Mouse (Mus musculus) heart, embryonic 14.5 days (tissue): ENCODE results near the gene Gm5728. TPM values are rescaled to one million over a fixed set of nuclear protein-coding genes. Genes with fewer than 3 reads are reported as not detected.
"Not testable (repeated sequence)": the region's sequence is repeated elsewhere in the genome, so short reads cannot be mapped to it uniquely, and the experiment has no call there.

Source experiments
- ATAC-seq: fragments of 200-750 bp; cut with Nextera tagmentation; 2 replicates; pipeline ENCODE4 v1.8.0; 2017; ENCODE audit warnings: low read depth, moderate TSS enrichment; ENCODE audit not compliant: insufficient number of reproducible peaks, insufficient read depth, low FRiP score
- H3K27ac ChIP-seq, 2 experiments: fragments of 200-500 bp in 1 of 2; fragments of 300-500 bp in 1 of 2; sonication (generic) in 1 of 2; replicated peaks in 1 of 2; 2 replicates each; pipeline ENCODE4 v1.5.1; 2012 to 2014; ENCODE audit warnings: low read depth in 2 of 2, low read length in 2 of 2, control low read depth in 1 of 2, mild to moderate bottlenecking in 1 of 2, mixed read lengths in 1 of 2; ENCODE audit not compliant: control insufficient read depth in 1 of 2, insufficient read depth in 1 of 2
- H3K27me3 ChIP-seq: fragments of 300-500 bp; sonication (generic); 2 replicates; pipeline ENCODE4 v1.6.1; 2014; ENCODE audit warnings: mild to moderate bottlenecking, low read length, control low read depth; ENCODE audit not compliant: control insufficient read depth, insufficient read depth
- H3K36me3 ChIP-seq: fragments of 300-500 bp; sonication (generic); 2 replicates; pipeline ENCODE4 v1.6.1; 2014; ENCODE audit warnings: mild to moderate bottlenecking, control low read depth, low read length, mixed read lengths; ENCODE audit not compliant: control insufficient read depth, insufficient read depth
- H3K4me1 ChIP-seq, 2 experiments: fragments of 200-500 bp in 1 of 2; fragments of 300-500 bp in 1 of 2; sonication (generic) in 1 of 2; 2 replicates each; pipeline ENCODE4 v1.6.1; 2012 to 2014; ENCODE audit warnings: low read length in 2 of 2, control low read depth in 1 of 2, mixed read lengths in 1 of 2; ENCODE audit not compliant: control insufficient read depth in 2 of 2, insufficient read depth in 2 of 2
- H3K4me2 ChIP-seq: fragments of 300-500 bp; sonication (generic); 2 replicates; pipeline ENCODE4 v1.6.1; 2014; ENCODE audit warnings: mild to moderate bottlenecking, low read length
- H3K4me3 ChIP-seq, 2 experiments: fragments of 200-500 bp in 1 of 2; fragments of 300-500 bp in 1 of 2; sonication (generic) in 1 of 2; 2 replicates each; pipeline ENCODE4 v1.5.1; 2012 to 2014; ENCODE audit warnings: low read length in 2 of 2, mild to moderate bottlenecking in 2 of 2, control low read depth in 1 of 2, low read depth in 1 of 2, moderate library complexity in 1 of 2; ENCODE audit not compliant: control insufficient read depth in 1 of 2, insufficient read depth in 1 of 2
- H3K9ac ChIP-seq: fragments of 300-500 bp; sonication (generic); 2 replicates; pipeline ENCODE4 v1.6.1; 2014; ENCODE audit warnings: mild to moderate bottlenecking, low read length
- H3K9me3 ChIP-seq: fragments of 300-500 bp; sonication (generic); 2 replicates; pipeline ENCODE4 v1.6.1; 2016; ENCODE audit warnings: low read length, control low read depth; ENCODE audit not compliant: control insufficient read depth
- WGBS: fragments of 180-500 bp; shearing (Covaris S2); extraction: QIAGEN DNeasy Blood & Tissue Kit; methylation state at CpG from one replicate; pipeline ENCODE4 v1.1.7; 2014; 5-methylcytosine and 5-hydroxymethylcytosine counted together
- polyA plus RNA-seq: library from polyadenylated mRNA; unstranded; fragments of >200 nt; fragmentation: Nextera tagmentation; extraction: Ambion mirVana; gene quantifications from 2 replicates; pipeline ENCODE4 v1.2.1, GENCODE M21; 2014

Gene Gm5728
- polyA plus RNA-seq = not detected in 2 replicates

DNA sequence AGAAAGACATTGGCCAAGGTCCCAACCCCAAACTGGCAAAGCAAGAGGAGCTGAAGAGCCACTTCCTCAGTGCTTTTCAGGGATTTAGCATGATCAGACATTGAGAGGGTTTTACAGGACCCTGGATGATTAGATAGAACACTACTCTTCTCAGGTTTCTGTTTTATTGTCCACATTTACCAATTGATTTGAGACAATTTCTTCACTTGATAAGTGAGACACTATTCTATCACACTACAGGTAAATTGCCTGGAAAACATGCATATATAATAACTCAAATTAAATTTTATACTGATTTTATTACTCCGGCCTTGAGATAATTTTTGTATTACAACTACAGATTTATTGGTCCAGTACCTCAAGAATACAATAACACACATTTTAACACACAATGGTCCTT is at the start of gene Gm5728:
Gene Gm5728 (minus strand): TSS at position 101 of the 400 bp plus-strand sequence.
- not testable (repeated sequence) for H3K36me3 ChIP-seq, H3K27ac ChIP-seq, H3K4me1 ChIP-seq, H3K4me2 ChIP-seq, H3K9ac ChIP-seq, ATAC-seq, H3K27me3 ChIP-seq, H3K4me3 ChIP-seq, H3K9me3 ChIP-seq
- WGBS = no CpG with 5 or more reads among the region's 1 CpGs

GRCm38 (mm10) chr7:20417642-20418041 is 42.4 kb upstream of the Gm5728 start, which contains the start of gene Vmn1r100:
Gene Vmn1r100 (plus strand): TSS chr7:20417942.
- ATAC-seq, H3K9ac ChIP-seq, H3K4me3 ChIP-seq, H3K36me3 ChIP-seq, H3K4me1 ChIP-seq, H3K9me3 ChIP-seq, H3K27me3 ChIP-seq, H3K4me2 ChIP-seq, H3K27ac ChIP-seq: not testable (repeated sequence)
- no CpG with 5 or more reads among the region's 3 CpGs for WGBS

DNA sequence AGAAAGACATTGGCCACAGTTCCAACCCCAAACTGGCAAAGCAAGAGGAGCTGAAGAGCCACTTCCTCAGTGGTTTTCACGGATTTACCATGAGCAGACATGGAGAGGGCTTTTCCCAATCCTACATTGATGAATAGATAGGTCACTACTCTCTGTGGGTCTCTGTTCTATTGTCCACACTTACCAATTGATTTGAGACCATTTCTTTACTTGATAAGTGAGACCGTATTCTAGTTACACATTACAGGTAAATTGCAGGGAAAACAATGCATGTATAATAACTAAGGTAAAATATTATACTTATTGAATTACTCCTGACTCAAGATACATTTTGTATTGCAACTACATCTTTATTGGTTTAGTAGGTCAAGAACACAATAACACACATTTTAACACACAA is 41.2 kb downstream of the Gm5728 start, which contains the start of gene Gm4133:
Gene Gm4133 (minus strand): TSS at position 101 of the 400 bp plus-strand sequence.
- not testable (repeated sequence) for H3K27me3 ChIP-seq, ATAC-seq, H3K9me3 ChIP-seq, H3K4me3 ChIP-seq, H3K4me1 ChIP-seq, H3K9ac ChIP-seq, H3K4me2 ChIP-seq, H3K27ac ChIP-seq, H3K36me3 ChIP-seq
- no CpG with 5 or more reads among the region's 2 CpGs for WGBS

Other genes starting within 250 kb of the Gm5728 start
- not detected in 2 replicates for gene Vmn1r93, start 236.3 kb downstream of the Gm5728 start, polyA plus RNA-seq
- gene Vmn1r94, start 207.0 kb downstream of the Gm5728 start, polyA plus RNA-seq = not detected in 2 replicates
- not detected in 2 replicates for gene Vmn1r95, start 181.7 kb downstream of the Gm5728 start, polyA plus RNA-seq
- not detected in 2 replicates for gene Gm6164, start 169.8 kb downstream of the Gm5728 start, polyA plus RNA-seq
- gene Gm4498, start 141.6 kb downstream of the Gm5728 start, polyA plus RNA-seq = not detected in 2 replicates
- gene Gm5890, start 112.6 kb downstream of the Gm5728 start, polyA plus RNA-seq = not detected in 2 replicates
- not detected in 2 replicates for gene Gm4133, start 41.3 kb downstream of the Gm5728 start, polyA plus RNA-seq
- gene Vmn1r100, start 42.5 kb upstream of the Gm5728 start, polyA plus RNA-seq = not detected in 2 replicates
- gene Vmn1r101, start 67.2 kb upstream of the Gm5728 start, polyA plus RNA-seq = not detected in 2 replicates
- gene Gm10670, start 99.5 kb upstream of the Gm5728 start, polyA plus RNA-seq = not detected in 2 replicates
- not detected in 2 replicates for gene Vmn1r103, start 135.1 kb upstream of the Gm5728 start, polyA plus RNA-seq
- gene Vmn1r104, start 158.4 kb upstream of the Gm5728 start, polyA plus RNA-seq = not detected in 2 replicates
- gene Gm5726, start 170.3 kb upstream of the Gm5728 start, polyA plus RNA-seq = not detected in 2 replicates
- gene Gm4141, start 200.8 kb upstream of the Gm5728 start, polyA plus RNA-seq = not detected in 2 replicates
- gene Gm4513, start 223.6 kb upstream of the Gm5728 start, polyA plus RNA-seq = not detected in 2 replicates